Mouse (Mus musculus): ENCODE data around the gene Zfp467. TPM values are rescaled to one million over a fixed set of nuclear protein-coding genes. Genes with fewer than 3 reads are reported as not detected.

Gene Zfp467
- polyA plus RNA-seq, 1 experiment from 2014 or later, result 34.6 TPM

DNA sequence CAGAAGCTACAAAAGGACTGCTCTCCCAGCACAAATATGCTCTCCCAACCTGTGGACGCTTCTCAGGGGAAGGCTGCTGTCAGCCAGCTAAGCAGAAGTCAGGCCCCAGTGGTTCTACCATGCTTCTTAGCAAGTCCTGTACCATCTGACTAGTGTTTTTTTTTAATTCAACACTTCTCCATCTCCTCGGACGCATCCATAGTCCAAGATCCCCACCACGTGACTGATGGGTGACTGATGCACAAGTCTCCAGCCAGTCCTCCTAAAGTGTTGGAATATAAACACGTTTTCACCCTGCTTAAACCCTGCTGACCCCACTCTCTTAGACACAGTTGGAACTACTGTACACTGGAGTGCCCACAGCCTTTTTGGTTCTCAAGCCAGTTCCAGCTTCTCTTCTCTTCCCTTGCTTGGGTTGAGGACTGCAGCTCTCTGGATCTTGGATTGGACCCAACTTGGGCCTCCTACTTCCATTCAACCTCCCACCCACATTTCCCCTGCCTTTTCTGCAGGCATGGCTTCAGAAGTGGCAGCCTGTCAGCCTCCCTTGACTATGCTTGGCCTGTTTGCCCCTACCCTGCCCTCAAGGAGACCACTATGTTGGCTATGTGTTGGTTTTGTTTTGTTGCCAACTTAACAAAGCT lies 9.8 kb downstream of the Zfp467 start:
- WGBS, result 54% methylated on average over 5 of the region's 5 CpGs
- ATAC-seq (no peak), DNase-seq (ENCODE audit: low spot score) (no peak)
- H3K4me3 ChIP-seq (ENCODE audit: low read depth, low read length), result no peak overlapping the region
- H3K27me3 ChIP-seq (replicated peaks; ENCODE audit: insufficient read depth, low read length), result no peaks in the 10 kb centered on the region
- H3K27ac ChIP-seq (ENCODE audit: low read length), result 0 out of 2 replicates have a peak overlapping the region, but pooled peaks have one; percentile 10
- TF ChIP-seq EP300 (IDR thresholded peaks at IDR 0.05) (no peak), CTCF (IDR thresholded peaks at IDR 0.05) (no peak)
- H3K4me1 ChIP-seq (ENCODE audit: insufficient read depth, low read depth, low read length), result peaks cover 6% of the 10 kb centered on the region; the same call in 1 of the 2 replicates
- H3K36me3 ChIP-seq (ENCODE audit: insufficient read depth, low read length), result peaks cover 16% of the 10 kb centered on the region
- H3K4me2 ChIP-seq (replicated peaks; ENCODE audit: low read depth, low read length), result no peak overlapping the region
- no peaks in the 10 kb centered on the region for H3K9me3 ChIP-seq (ENCODE audit: low read length)
- H3K9ac ChIP-seq (replicated peaks; ENCODE audit: low read depth), result no peak overlapping the region

DNA sequence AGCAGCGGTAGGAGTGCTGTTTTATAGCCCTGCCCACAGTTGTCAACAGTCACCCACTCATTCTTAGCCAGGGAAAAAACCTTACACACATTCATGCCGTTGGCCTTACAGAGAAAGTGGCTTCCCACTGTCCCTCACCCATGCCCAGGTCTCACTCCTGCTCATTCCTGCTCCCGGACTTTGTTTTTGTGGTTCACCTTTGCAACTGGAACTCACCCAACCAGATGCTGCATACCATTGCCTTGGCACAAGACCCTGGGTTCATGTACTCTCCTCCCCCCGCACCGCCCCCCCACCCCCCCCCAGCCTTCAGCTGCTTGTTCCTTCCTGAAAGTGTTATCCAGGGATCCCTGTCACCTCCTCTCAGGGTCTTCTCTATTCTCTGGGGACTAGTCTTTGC lies 10.5 kb downstream of the Zfp467 start:
- no peaks in the 10 kb centered on the region for H3K27me3 ChIP-seq (replicated peaks; ENCODE audit: insufficient read depth, low read length)
- no peak overlapping the region for H3K4me2 ChIP-seq (replicated peaks; ENCODE audit: low read depth, low read length)
- DNase-seq (ENCODE audit: low spot score) (no peak), ATAC-seq (peak; percentile 8; the same call in 1 of the 2 replicates)
- no peak overlapping the region for H3K4me3 ChIP-seq (ENCODE audit: low read depth, low read length)
- H3K4me1 ChIP-seq (ENCODE audit: insufficient read depth, low read depth, low read length), result peaks cover 6% of the 10 kb centered on the region; the same call in 1 of the 2 replicates
- 36% methylated on average over 5 of the region's 5 CpGs for WGBS
- TF ChIP-seq EP300 (IDR thresholded peaks at IDR 0.05), result no peak
- no peak for TF ChIP-seq CTCF (IDR thresholded peaks at IDR 0.05)
- peaks cover 15% of the 10 kb centered on the region for H3K36me3 ChIP-seq (ENCODE audit: insufficient read depth, low read length)
- 0 out of 2 replicates have a peak overlapping the region, but pooled peaks have one; percentile 5 for H3K27ac ChIP-seq (ENCODE audit: low read length)
- no peaks in the 10 kb centered on the region for H3K9me3 ChIP-seq (ENCODE audit: low read length)
- H3K9ac ChIP-seq (replicated peaks; ENCODE audit: low read depth), result no peak overlapping the region

DNA sequence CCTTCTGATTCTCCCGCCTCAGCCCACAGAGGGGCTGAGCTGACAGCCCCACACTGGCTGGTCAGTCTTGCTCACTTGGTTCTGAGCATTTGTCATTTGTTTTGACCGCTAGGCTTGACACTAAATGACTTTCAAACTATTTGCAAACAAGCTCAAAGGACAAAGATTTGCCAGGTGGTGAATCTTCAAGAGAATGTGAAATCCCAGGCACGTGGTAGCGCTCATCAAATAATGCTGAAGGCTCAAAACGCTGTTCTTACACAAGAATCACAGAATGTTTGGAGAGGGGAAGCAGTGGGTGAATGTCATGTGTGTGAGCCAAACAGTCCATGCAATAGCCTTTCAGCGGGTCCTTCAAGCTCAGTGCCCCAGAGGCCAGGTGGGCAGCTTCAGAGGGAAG lies 11.0 kb downstream of the Zfp467 start:
- H3K27ac ChIP-seq (ENCODE audit: low read length), result 0 out of 2 replicates have a peak overlapping the region, but pooled peaks have one; percentile 5
- H3K4me1 ChIP-seq (ENCODE audit: insufficient read depth, low read depth, low read length), result peaks cover 6% of the 10 kb centered on the region; the same call in 1 of the 2 replicates
- H3K4me3 ChIP-seq (ENCODE audit: low read depth, low read length), result no peak overlapping the region
- ATAC-seq (peak; percentile 21; the same call in 1 of the 2 replicates), DNase-seq (ENCODE audit: low spot score) (peak; percentile 37)
- WGBS, result 46% methylated on average over 6 of the region's 6 CpGs
- no peak overlapping the region for H3K4me2 ChIP-seq (replicated peaks; ENCODE audit: low read depth, low read length)
- TF ChIP-seq EP300 (IDR thresholded peaks at IDR 0.05), result no peak
- no peak for TF ChIP-seq CTCF (IDR thresholded peaks at IDR 0.05)
- H3K36me3 ChIP-seq (ENCODE audit: insufficient read depth, low read length), result peaks cover 15% of the 10 kb centered on the region
- H3K9ac ChIP-seq (replicated peaks; ENCODE audit: low read depth), result no peak overlapping the region
- no peaks in the 10 kb centered on the region for H3K27me3 ChIP-seq (replicated peaks; ENCODE audit: insufficient read depth, low read length)
- H3K9me3 ChIP-seq (ENCODE audit: low read length), result no peaks in the 10 kb centered on the region

DNA sequence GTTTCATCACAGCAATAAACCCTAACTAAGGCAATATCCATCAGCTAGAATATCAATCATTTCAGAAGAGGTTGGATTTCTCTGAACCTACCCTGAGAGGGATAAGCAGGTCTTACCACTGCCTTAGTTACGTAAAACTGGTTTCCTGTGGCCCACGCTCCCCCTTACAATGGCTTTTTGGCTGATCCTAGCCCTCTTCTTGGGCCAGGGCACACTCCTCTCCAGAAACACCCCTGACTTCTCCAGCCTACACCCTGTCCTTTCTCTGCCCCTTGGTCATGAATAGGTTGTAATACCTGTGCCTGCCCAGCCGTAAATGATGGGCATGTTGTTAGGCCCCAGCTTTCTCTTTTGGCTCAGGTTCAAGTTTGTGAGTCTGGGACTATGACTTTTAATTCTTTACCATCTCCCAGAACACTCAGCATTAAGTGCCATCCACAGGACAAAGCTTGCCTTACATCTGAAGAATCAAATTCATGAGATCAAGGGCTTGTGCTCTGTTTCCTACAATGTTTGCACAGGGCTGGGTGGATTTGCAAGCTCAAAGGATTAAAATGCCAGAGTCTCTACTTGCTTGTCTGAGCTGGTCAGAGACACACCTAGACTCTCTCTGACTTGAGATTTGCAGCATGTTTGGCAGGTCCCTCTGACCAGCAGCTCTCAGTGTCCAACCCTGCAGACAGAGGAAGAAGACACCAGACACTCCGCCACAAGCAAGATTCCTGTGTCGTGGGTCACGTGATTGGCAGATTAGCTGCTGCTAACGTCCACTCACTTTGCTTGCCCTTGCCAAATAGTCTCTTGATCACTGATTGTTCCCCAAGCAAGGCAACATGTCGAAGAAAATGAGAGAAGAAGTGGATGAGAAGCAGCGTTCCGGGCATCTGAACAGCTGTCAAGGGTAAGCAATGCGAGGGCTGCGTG lies 12.5 kb downstream of the Zfp467 start:
- Histone ChIP-seq H3K4me3 (ENCODE audit: low read depth, low read length) (no peak overlapping the region), H3K36me3 (ENCODE audit: insufficient read depth, low read length) (peaks cover 7% of the 10 kb centered on the region; the same call in 1 of the 2 replicates), H3K4me2 (replicated peaks; ENCODE audit: low read depth, low read length) (no peak overlapping the region), H3K9me3 (ENCODE audit: low read length) (no peaks in the 10 kb centered on the region), H3K27ac (ENCODE audit: low read length) (0 out of 2 replicates have a peak overlapping the region, but pooled peaks have one; percentile 6), H3K27me3 (replicated peaks; ENCODE audit: insufficient read depth, low read length) (no peaks in the 10 kb centered on the region), H3K9ac (replicated peaks; ENCODE audit: low read depth) (no peak overlapping the region), H3K4me1 (ENCODE audit: insufficient read depth, low read depth, low read length) (peaks cover 6% of the 10 kb centered on the region; the same call in 1 of the 2 replicates)
- ATAC-seq (peak; percentile 57), DNase-seq (ENCODE audit: low spot score) (peak; percentile 49)
- 25% methylated on average over 12 of the region's 12 CpGs for WGBS
- TF ChIP-seq EP300 (IDR thresholded peaks at IDR 0.05) (no peak), CTCF (IDR thresholded peaks at IDR 0.05) (no peak)

DNA sequence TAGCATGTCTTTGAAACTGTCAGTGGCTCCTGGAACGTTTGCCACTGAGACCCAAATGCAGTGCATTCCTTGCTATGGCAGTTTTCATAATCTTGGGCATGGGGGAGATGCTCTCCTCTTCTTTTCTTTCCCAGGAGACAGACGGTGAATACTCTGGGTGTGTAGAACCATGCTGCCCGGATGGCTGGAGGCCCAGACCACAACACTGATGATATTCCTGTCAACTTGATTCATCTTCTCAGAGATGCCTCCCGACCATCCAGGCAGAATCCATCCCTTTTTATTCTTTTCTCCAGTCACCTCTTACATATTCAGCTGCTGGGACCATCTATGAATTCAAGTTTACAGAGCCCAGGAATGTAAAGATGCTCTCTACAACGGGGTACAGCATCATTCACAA lies 14.9 kb downstream of the Zfp467 start:
- H3K36me3 ChIP-seq (ENCODE audit: insufficient read depth, low read length), result no peaks in the 10 kb centered on the region
- DNase-seq (ENCODE audit: low spot score) (no peak), ATAC-seq (no peak)
- H3K9me3 ChIP-seq (ENCODE audit: low read length), result no peaks in the 10 kb centered on the region
- no peak for TF ChIP-seq CTCF (IDR thresholded peaks at IDR 0.05)
- TF ChIP-seq EP300 (IDR thresholded peaks at IDR 0.05), result no peak
- WGBS, result 62% methylated on average over 5 of the region's 5 CpGs
- no peak overlapping the region for H3K9ac ChIP-seq (replicated peaks; ENCODE audit: low read depth)
- H3K27me3 ChIP-seq (replicated peaks; ENCODE audit: insufficient read depth, low read length), result no peaks in the 10 kb centered on the region
- H3K27ac ChIP-seq (ENCODE audit: low read length), result no peak overlapping the region
- no peak overlapping the region for H3K4me3 ChIP-seq (ENCODE audit: low read depth, low read length)
- no peak overlapping the region for H3K4me2 ChIP-seq (replicated peaks; ENCODE audit: low read depth, low read length)
- peaks cover 6% of the 10 kb centered on the region; the same call in 1 of the 2 replicates for H3K4me1 ChIP-seq (ENCODE audit: insufficient read depth, low read depth, low read length)

Data from lung, postnatal 0 days (tissue).